Mouse (Mus musculus) limb, embryonic 12.5 days (tissue): ENCODE measurements around the gene Cd37. TPM values are rescaled to one million over a fixed set of nuclear protein-coding genes. Genes with fewer than 3 reads are reported as not detected.

Experiments
- ATAC-seq: fragments of 200-750 bp; cut with Nextera tagmentation; 2 replicates; pipeline ENCODE4 v1.8.0; 2017; ENCODE audit warnings: low read depth, moderate TSS enrichment; ENCODE audit not compliant: insufficient number of reproducible peaks, insufficient read depth, low FRiP score, low TSS enrichment
- H3K27ac ChIP-seq: fragments of 300-500 bp; sonication (generic); 2 replicates; pipeline ENCODE4 v1.5.1; 2016; ENCODE audit warnings: mild to moderate bottlenecking, moderate library complexity
- H3K27me3 ChIP-seq: fragments of 300-500 bp; sonication (generic); 2 replicates; pipeline ENCODE4 v1.6.1; 2016; ENCODE audit warnings: mild to moderate bottlenecking, moderate library complexity
- H3K36me3 ChIP-seq: fragments of 300-500 bp; sonication (generic); 2 replicates; pipeline ENCODE4 v1.6.1; 2016; ENCODE audit warnings: mild to moderate bottlenecking, moderate library complexity
- H3K4me1 ChIP-seq: fragments of 300-500 bp; sonication (generic); replicated peaks from 2 replicates; pipeline ENCODE4 v1.6.1; 2016
- H3K4me2 ChIP-seq: fragments of 300-500 bp; sonication (generic); 2 replicates; pipeline ENCODE4 v1.6.1; 2016; ENCODE audit warnings: mild to moderate bottlenecking, moderate library complexity
- H3K4me3 ChIP-seq: fragments of 300-500 bp; sonication (generic); replicated peaks from 2 replicates; pipeline ENCODE4 v1.5.1; 2016; ENCODE audit warnings: mild to moderate bottlenecking
- H3K9ac ChIP-seq: fragments of 300-500 bp; sonication (generic); replicated peaks from 2 replicates; pipeline ENCODE4 v1.6.1; 2016; ENCODE audit warnings: mild to moderate bottlenecking, moderate library complexity
- H3K9me3 ChIP-seq: fragments of 300-500 bp; sonication (generic); 2 replicates; pipeline ENCODE4 v1.6.1; 2016; ENCODE audit warnings: mild to moderate bottlenecking, moderate library complexity
- WGBS: fragments of 180-500 bp; shearing (Covaris S2); methylation state at CpG from one replicate; pipeline ENCODE4 v1.1.7; 2016; 5-methylcytosine and 5-hydroxymethylcytosine counted together
- polyA plus RNA-seq: library from polyadenylated mRNA; unstranded; fragments of >200 nt; fragmentation: Nextera tagmentation; extraction: Ambion mirVana; gene quantifications from 2 replicates; pipeline ENCODE4 v1.2.1, GENCODE M21; 2016

Gene Cd37
- polyA plus RNA-seq, 1 experiment from 2014 or later: 1.6 TPM

DNA sequence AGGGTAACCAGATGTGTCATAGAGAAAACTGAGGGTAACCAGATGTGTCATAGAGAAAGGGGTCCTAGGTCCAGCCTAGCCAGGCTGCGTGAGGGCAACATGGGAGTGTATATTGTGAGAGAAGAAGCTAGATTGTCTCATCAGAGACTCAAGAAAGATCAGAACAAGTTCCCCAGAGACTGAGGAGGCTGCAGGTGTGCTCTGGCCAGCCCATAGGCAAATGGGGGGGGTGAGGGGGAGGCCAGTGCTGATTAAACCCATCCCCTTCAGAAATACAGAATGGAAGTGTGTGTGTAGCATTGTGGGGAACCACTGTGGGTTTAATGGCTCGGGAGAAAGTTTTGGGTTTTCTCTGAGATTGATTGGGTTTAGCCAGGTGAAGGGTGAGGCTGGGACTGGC lies 17.2 kb downstream of the Cd37 start:
- WGBS: 83% methylated on average over 2 of the region's 2 CpGs
- H3K4me3 ChIP-seq: no peak overlapping the region
- peaks cover 40% of the 10 kb centered on the region for H3K4me1 ChIP-seq
- no peaks in the 10 kb centered on the region for H3K27me3 ChIP-seq
- no peak overlapping the region for H3K4me2 ChIP-seq
- no peak for ATAC-seq
- no peaks in the 10 kb centered on the region for H3K9me3 ChIP-seq
- peaks cover 96% of the 10 kb centered on the region for H3K36me3 ChIP-seq
- H3K9ac ChIP-seq: no peak overlapping the region
- no peak overlapping the region for H3K27ac ChIP-seq

DNA sequence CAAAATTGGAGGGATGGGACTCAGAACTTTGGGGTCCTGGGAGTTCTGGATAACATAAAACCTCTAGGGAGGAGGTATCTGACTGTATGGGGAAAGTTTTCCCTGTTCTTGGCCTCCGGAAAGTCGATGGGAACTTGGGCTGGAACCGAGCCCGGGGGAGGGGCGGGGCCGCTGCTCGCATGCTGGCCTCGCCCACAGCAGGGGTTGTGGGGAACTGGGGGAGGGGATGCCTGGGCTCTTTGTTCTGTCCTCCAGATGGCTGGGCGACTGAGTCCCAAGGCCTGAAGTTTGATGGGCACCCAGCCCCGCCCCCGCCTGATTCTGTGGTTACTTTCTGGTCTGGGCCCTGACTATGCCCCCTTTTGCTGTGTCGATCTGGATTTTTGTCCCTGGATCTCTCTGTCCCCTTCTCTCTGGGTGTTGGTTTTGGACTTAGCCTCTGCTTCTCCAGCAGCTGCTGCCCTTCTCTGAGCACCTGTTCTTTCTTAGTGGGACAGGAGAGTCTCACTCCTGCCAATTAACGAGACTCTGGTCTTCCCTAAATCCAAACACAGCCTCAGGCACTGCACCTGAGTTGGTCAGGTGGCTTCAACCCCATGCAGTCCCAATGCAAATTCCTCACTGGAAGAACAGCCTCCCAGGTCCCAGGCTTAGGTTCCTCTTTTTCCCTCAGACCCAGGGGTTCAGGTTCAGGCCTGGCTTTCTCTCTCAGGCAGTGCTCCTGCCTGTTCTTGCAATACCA lies 22.3 kb downstream of the Cd37 start:
- peak overlapping the region; percentile 88 for H3K4me3 ChIP-seq
- peak overlapping the region; percentile 99 for H3K27ac ChIP-seq
- peak overlapping the region; percentile 98 for H3K4me2 ChIP-seq
- H3K27me3 ChIP-seq: peaks cover 13% of the 10 kb centered on the region
- peak; percentile 85 for ATAC-seq
- H3K4me1 ChIP-seq: peaks cover 43% of the 10 kb centered on the region
- H3K36me3 ChIP-seq: peaks cover 45% of the 10 kb centered on the region
- peak overlapping the region; percentile 99 for H3K9ac ChIP-seq
- no peaks in the 10 kb centered on the region for H3K9me3 ChIP-seq
- WGBS: under 1% methylated on average over 13 of the region's 13 CpGs

DNA sequence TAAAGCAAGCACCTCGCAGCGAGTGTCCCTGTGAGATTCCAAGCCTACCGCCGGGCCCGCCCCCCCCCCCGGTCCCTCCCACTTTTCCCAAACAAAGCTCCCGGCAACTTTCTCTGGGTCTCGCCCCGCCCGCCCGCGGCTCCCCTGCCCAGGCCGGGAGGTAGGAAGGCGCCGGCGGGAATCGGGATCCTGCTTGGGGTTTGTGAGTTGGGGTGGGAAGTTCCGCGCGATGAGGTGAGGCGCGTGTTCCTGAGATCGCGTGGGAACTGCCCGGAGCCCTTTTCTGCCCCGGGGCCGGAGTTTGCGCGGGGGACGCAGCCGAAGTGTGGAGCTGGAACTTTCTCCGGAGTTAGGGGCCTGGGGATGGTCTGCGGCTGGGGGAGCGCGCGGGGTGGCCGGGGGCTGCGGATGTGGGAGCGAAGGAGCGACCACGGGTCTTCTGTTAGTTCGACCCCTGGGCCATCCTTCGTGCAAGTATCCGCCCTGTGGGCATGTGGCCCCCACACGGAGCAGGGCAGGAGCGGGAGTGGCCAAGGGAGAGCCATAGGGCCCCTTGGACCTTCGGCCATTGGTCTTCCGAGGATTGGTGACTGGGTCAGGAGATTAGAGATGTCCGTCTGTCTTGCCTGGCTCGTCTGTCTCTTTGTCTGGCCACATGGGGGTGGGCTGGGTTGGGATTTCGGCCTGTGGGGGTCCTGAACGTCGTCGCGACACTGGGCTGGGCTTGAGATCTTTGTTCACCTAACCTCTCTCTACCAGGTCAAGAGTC lies 23.1 kb downstream of the Cd37 start, which contains the start of gene Tead2:
Gene Tead2 (plus strand): TSS at position 81 of the 769 bp plus-strand sequence.
- peaks cover 38% of the 10 kb centered on the region for H3K36me3 ChIP-seq
- WGBS: under 1% methylated on average over 55 of the region's 55 CpGs
- H3K9ac ChIP-seq: peak within 1 kb of the TSS; percentile 99
- H3K9me3 ChIP-seq: no peaks in the 10 kb centered on the region
- peak within 1 kb of the TSS; percentile 99 for H3K27ac ChIP-seq
- peak; percentile 53 for ATAC-seq
- peaks cover 20% of the 10 kb centered on the region for H3K27me3 ChIP-seq
- H3K4me2 ChIP-seq: peak within 1 kb of the TSS; percentile 98
- peak within 1 kb of the TSS; percentile 88 for H3K4me3 ChIP-seq
- H3K4me1 ChIP-seq: peaks cover 43% of the 10 kb centered on the region

DNA sequence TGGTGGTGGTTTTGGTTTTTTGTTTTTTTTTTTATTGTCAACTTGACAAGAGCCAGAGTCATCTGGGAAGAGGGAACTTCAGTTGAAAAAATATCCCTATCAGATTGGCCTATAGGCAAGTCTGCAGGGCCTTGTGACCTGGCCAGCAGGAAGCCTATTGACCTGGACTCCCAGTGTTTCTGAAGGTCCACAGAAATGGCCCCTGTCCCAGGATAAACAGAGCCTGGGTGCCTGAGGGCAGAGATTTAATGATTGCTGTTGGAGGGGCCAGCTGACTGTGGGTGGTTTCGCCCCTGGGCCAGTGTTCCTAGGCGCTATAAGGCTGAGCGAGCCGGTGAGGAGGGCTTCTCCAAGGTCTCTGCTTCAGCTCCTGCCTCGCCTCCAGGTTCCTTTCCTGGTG lies 25.2 kb downstream of the Cd37 start:
- peaks cover 22% of the 10 kb centered on the region for H3K4me1 ChIP-seq
- H3K27me3 ChIP-seq: peaks cover 35% of the 10 kb centered on the region
- peaks cover 16% of the 10 kb centered on the region for H3K36me3 ChIP-seq
- ATAC-seq: no peak
- H3K9ac ChIP-seq: no peak overlapping the region
- no peak overlapping the region for H3K4me2 ChIP-seq
- H3K27ac ChIP-seq: no peak overlapping the region
- no peak overlapping the region for H3K4me3 ChIP-seq
- no peaks in the 10 kb centered on the region for H3K9me3 ChIP-seq
- WGBS: 55% methylated on average over 5 of the region's 5 CpGs

GRCm38 (mm10) chr7:45212356-45212755 lies 26.6 kb downstream of the Cd37 start:
- H3K27ac ChIP-seq: no peak overlapping the region
- no peak overlapping the region for H3K9ac ChIP-seq
- H3K27me3 ChIP-seq: peaks cover 35% of the 10 kb centered on the region
- H3K4me1 ChIP-seq: peaks cover 9% of the 10 kb centered on the region
- H3K36me3 ChIP-seq: peaks cover 3% of the 10 kb centered on the region
- 0 out of 2 replicates have a peak, but pooled peaks cover 4% of the 10 kb centered on the region for H3K9me3 ChIP-seq
- 75% methylated on average over 7 of the region's 7 CpGs for WGBS
- H3K4me3 ChIP-seq: 0 out of 2 replicates have a peak overlapping the region, but pooled peaks have one; percentile 19
- H3K4me2 ChIP-seq: peak overlapping the region; percentile 34; the same call in 1 of the 2 replicates
- ATAC-seq: no peak

DNA sequence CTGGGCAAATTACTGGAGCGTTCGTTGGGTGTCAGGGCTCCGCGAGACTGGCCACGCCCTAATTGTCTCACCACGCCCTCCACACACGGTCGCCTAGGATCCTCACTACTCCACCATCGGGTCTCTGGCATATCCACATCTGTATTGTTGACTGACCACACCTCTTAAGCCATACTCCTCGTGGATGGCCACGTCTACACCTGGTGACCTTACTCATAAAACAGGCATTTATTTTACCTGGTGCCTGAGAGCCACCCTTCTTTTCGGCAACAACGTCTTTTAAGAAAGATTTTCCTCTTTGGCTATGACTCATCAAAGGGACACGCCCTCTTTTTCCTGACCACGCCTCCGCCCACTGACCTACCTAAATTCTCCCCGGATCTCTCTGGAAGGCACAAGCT lies 27.1 kb downstream of the Cd37 start, which contains the start of gene Dkkl1:
Gene Dkkl1 (minus strand): TSS at position 297 of the 401 bp plus-strand sequence.
- no peak for ATAC-seq
- Histone ChIP-seq H3K9me3 (0 out of 2 replicates have a peak, but pooled peaks cover 4% of the 10 kb centered on the region), H3K27ac (no peak within 1 kb of the TSS), H3K27me3 (peaks cover 35% of the 10 kb centered on the region), H3K4me2 (peak within 1 kb of the TSS; percentile 34), H3K4me3 (peak within 1 kb of the TSS; percentile 19; the same call in 1 of the 2 replicates), H3K36me3 (no peaks in the 10 kb centered on the region), H3K9ac (no peak within 1 kb of the TSS), H3K4me1 (peaks cover 4% of the 10 kb centered on the region; the same call in 1 of the 2 replicates)
- 5% methylated on average over 17 of the region's 17 CpGs for WGBS

DNA sequence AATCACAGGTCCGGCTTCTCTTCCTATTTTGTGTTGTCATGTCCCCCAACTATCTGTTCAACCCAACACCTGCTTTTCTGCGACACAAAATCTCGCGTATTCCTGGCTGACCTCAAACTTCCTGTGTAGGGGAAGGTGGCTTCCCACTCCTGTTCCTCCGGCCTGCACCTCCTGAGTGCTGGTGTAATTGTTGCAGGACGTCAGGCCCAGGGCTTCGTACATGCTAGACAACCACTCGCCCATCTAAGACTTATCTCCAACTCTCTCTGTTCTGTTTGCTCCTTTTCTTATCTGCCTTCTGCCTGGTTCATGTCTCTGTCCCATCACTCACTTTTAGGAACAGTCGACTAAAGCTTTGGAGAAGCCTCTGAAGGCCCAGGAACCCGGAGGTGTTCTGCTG lies 27.8 kb downstream of the Cd37 start:
- H3K27ac ChIP-seq: no peak overlapping the region
- WGBS: 66% methylated on average over 10 of the region's 10 CpGs
- no peak overlapping the region for H3K9ac ChIP-seq
- peaks cover 35% of the 10 kb centered on the region for H3K27me3 ChIP-seq
- no peak overlapping the region for H3K4me2 ChIP-seq
- H3K4me3 ChIP-seq: no peak overlapping the region
- H3K4me1 ChIP-seq: peaks cover 4% of the 10 kb centered on the region; the same call in 1 of the 2 replicates
- ATAC-seq: no peak
- 0 out of 2 replicates have a peak, but pooled peaks cover 4% of the 10 kb centered on the region for H3K9me3 ChIP-seq
- no peaks in the 10 kb centered on the region for H3K36me3 ChIP-seq

DNA sequence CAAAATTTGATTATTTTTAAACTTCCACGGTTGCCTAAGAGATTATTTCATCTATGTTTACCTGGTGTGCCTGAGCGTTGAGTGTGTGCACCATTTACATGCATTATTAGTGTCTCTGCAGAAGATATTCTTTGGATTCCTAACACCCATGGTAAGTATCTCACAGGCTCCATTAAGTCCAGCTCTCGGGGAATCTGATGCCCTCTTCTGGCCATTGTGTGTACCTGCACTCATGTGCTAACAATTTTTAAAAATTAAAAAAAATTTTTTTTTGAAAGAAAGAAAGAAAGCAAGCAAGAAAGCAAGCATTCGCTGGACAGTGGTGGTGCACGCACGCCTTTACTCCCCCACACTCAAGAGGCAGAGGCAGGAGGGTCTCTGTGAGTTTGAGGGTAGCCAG lies 30.7 kb downstream of the Cd37 start:
- no peak for ATAC-seq
- Histone ChIP-seq H3K27me3 (peaks cover 32% of the 10 kb centered on the region), H3K9me3 (0 out of 2 replicates have a peak, but pooled peaks cover 4% of the 10 kb centered on the region), H3K36me3 (no peaks in the 10 kb centered on the region), H3K4me3 (no peak overlapping the region), H3K4me1 (peaks cover 4% of the 10 kb centered on the region; the same call in 1 of the 2 replicates), H3K27ac (no peak overlapping the region), H3K4me2 (no peak overlapping the region), H3K9ac (no peak overlapping the region)
- WGBS: 82% methylated on average over 6 of the region's 6 CpGs

DNA sequence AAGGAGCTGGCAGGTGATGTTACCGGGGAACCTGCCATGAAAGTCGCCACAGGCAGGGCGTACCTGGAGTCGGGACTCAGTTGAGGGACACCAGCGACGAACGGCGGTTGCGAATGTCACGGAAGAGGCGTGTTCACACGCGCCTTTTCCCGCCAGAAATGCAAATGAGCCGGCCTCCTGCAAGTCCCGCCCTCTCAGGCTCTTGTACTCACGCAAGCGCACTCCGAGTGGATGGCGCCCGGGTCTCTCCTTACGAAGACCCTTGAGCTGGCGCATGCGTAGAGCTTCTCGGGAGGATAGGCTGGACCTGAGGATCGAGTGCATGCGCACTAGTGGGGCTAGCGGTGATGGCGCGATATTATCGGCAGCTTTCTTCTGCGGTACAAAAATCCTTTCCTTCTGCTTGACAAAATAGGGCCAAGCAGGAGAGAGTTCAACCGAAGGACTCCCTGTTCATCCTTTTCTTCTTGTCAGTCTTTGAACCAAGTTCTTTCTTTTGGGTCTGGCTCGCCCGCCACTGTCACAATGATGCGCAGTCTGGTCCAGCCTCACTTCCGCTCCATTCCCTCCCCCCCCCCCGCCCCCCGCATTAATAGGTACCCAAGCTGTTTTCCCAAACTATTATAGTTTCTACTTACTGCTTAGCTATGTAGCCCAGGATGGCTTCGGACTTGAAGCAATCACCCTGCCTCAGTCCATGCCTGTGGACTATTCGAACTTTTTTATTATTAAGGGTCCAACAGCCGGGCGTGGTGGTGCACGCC lies 34.4 kb downstream of the Cd37 start, which contains the start of gene Ccdc155:
Gene Ccdc155 (minus strand): TSS at position 513 of the 764 bp plus-strand sequence.
- 0 out of 2 replicates have a peak, but pooled peaks cover 5% of the 10 kb centered on the region for H3K27me3 ChIP-seq
- H3K4me1 ChIP-seq: no peaks in the 10 kb centered on the region
- H3K4me3 ChIP-seq: peak within 1 kb of the TSS; percentile 43
- WGBS: 9% methylated on average over 44 of the region's 44 CpGs
- H3K4me2 ChIP-seq: peak within 1 kb of the TSS; percentile 56
- H3K36me3 ChIP-seq: no peaks in the 10 kb centered on the region
- 0 out of 2 replicates have a peak, but pooled peaks cover 4% of the 10 kb centered on the region for H3K9me3 ChIP-seq
- peak within 1 kb of the TSS; percentile 53; the same call in 1 of the 2 replicates for H3K27ac ChIP-seq
- peak; percentile 93 for ATAC-seq
- peak within 1 kb of the TSS; percentile 51; the same call in 1 of the 2 replicates for H3K9ac ChIP-seq

DNA sequence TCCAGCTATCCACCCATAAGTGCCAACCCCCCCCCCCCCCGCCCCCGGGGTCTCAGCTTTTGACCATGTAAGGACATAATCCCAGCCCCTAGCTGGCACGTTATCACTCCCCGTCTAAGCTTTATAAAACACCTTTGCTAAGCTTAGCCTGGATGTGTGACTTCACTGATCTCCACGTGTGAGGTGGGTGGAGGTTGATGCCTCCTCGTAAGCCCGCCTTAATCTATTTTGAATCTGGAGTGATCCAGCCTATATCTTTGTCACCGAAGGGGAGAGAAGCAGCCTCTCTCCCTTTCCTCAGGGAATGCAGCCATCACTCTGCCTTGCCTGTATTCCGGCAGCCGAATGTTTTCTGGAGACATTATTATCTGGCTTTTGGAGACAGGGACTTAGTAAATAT lies 36.3 kb downstream of the Cd37 start:
- WGBS: 51% methylated on average over 10 of the region's 10 CpGs
- H3K4me1 ChIP-seq: 0 out of 2 replicates have a peak, but pooled peaks cover 2% of the 10 kb centered on the region
- H3K9ac ChIP-seq: no peak overlapping the region
- no peaks in the 10 kb centered on the region for H3K36me3 ChIP-seq
- H3K4me2 ChIP-seq: no peak overlapping the region
- peaks cover 11% of the 10 kb centered on the region; the same call in 1 of the 2 replicates for H3K27me3 ChIP-seq
- no peak overlapping the region for H3K27ac ChIP-seq
- H3K9me3 ChIP-seq: no peaks in the 10 kb centered on the region
- H3K4me3 ChIP-seq: no peak overlapping the region
- ATAC-seq: no peak
